Mouse (Mus musculus): Measurements from ENCODE around the gene Bcar1. TPM values are rescaled to one million over a fixed set of nuclear protein-coding genes. Genes with fewer than 3 reads are reported as not detected.

The Bcar1 gene
- polyA plus RNA-seq, 1 experiment, result 4.1 TPM

DNA sequence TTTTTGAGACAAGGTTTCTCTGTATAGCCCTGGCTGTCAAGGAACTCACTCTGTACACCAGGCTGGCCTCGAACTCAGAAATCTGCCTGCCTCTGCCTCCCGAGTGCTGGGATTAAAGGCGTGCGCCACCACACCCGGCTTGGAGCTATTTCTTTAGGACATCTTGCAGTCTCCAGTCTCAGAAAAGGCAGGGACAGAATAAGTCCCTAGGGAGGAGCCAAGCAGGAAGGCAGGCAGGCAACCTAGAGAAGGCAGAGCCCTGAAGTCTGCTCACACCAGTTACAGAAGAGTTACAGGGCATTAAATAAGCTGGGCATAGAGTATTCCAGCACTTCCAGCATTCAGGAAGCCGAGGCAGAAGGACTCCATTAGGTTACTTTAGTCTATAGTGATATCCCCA lies 18.3 kb downstream of the Bcar1 start:
- Histone ChIP-seq H3K4me1 (ENCODE audit: control insufficient read depth, insufficient read depth, low read length) (no peaks in the 10 kb centered on the region), H3K27ac (ENCODE audit: control insufficient read depth, insufficient read depth, low read depth, low read length, poor library complexity) (no peak overlapping the region), H3K4me3 (replicated peaks; ENCODE audit: control insufficient read depth, low read depth, low read length) (no peak overlapping the region)
- 71% methylated on average over 6 of the region's 6 CpGs for WGBS
- no peak for TF ChIP-seq CTCF (IDR thresholded peaks at IDR 0.05; ENCODE audit: control insufficient read depth, insufficient read depth, low read length)
- TF ChIP-seq POLR2A (IDR thresholded peaks at IDR 0.05; ENCODE audit: borderline replicate concordance, control insufficient read depth, low read depth, low read length), result no peak

DNA sequence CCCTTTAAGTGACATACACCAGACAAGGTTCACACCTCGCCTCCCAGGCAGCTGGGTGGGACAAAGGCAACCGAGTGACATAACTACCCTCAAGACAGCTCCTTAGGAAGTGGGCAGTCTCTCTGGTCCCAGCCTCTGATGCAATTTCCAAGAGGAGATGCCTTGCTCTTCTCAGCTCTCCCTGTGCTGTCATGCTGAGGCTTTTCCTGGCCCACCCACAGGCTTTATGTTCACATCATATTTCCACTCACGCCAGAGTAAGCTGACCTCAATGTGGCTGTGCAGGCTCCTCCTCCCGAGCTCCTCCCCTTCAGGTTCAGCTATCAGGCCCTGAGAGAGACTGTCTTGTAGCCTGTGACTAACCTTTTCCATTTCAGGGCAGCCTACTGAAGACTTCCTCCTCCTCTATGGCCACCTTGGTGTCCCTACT lies 23.5 kb downstream of the Bcar1 start:
- 41% methylated on average over 4 of the region's 4 CpGs for WGBS
- TF ChIP-seq POLR2A (IDR thresholded peaks at IDR 0.05; ENCODE audit: borderline replicate concordance, control insufficient read depth, low read depth, low read length), result no peak
- no peak for TF ChIP-seq CTCF (IDR thresholded peaks at IDR 0.05; ENCODE audit: control insufficient read depth, insufficient read depth, low read length)

DNA sequence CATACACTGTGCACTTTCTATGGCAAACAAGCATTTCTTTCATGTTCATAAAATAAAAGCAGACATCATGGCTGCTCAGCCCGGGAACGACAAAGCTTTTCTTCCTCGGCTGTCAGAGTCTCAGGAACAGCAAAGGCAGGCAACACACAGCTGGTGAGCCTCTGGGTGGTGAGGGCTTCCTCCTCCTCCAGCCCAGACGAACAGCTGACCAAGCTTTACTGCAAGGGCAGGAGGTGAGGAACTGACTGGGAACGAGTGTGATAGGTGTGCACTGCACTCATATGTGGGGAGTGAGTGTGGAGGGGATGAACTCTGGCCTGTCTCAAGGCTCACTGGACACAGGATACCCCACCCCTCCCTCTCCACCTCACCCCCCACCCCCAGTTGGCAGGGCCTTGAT lies 24.7 kb downstream of the Bcar1 start:
- 25% methylated on average over 5 of the region's 5 CpGs for WGBS
- Histone ChIP-seq H3K27ac (ENCODE audit: control insufficient read depth, insufficient read depth, low read depth, low read length, poor library complexity) (no peak overlapping the region), H3K4me3 (replicated peaks; ENCODE audit: control insufficient read depth, low read depth, low read length) (no peak overlapping the region), H3K4me1 (ENCODE audit: control insufficient read depth, insufficient read depth, low read length) (no peaks in the 10 kb centered on the region)
- no peak for TF ChIP-seq POLR2A (IDR thresholded peaks at IDR 0.05; ENCODE audit: borderline replicate concordance, control insufficient read depth, low read depth, low read length)
- TF ChIP-seq CTCF (IDR thresholded peaks at IDR 0.05; ENCODE audit: control insufficient read depth, insufficient read depth, low read length), result no peak

More for the DNA sequence above, 23.5 kb downstream of the Bcar1 start:
- Histone ChIP-seq H3K4me3 (replicated peaks; ENCODE audit: control insufficient read depth, low read depth, low read length) (no peak overlapping the region), H3K27ac (ENCODE audit: control insufficient read depth, insufficient read depth, low read depth, low read length, poor library complexity) (no peak overlapping the region), H3K4me1 (ENCODE audit: control insufficient read depth, insufficient read depth, low read length) (no peaks in the 10 kb centered on the region)

DNA sequence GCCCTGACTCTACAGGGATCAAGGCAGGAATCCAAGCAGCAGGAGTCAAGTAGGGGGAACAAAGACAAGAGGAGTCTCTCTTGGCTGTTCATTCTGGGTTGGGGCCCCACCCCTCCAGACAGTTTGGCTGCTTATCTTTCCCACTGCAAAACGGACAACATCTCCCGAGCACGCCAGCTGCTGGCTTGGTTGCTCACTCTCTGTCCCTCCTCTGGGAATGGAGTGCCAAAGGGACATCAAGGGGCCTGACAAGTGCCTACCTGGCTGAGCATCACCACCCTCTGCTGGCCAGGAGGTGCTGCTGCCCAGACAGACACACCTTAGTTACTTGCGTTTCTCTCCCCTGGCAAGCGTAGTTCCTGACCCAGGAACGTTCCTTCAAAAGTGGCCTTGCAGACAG lies 25.7 kb downstream of the Bcar1 start:
- Histone ChIP-seq H3K27ac (ENCODE audit: control insufficient read depth, insufficient read depth, low read depth, low read length, poor library complexity) (no peak overlapping the region), H3K4me1 (ENCODE audit: control insufficient read depth, insufficient read depth, low read length) (no peaks in the 10 kb centered on the region), H3K4me3 (replicated peaks; ENCODE audit: control insufficient read depth, low read depth, low read length) (no peak overlapping the region)
- 69% methylated on average over 6 of the region's 6 CpGs for WGBS
- TF ChIP-seq POLR2A (IDR thresholded peaks at IDR 0.05; ENCODE audit: borderline replicate concordance, control insufficient read depth, low read depth, low read length) (no peak), CTCF (IDR thresholded peaks at IDR 0.05; ENCODE audit: control insufficient read depth, insufficient read depth, low read length) (no peak)

DNA sequence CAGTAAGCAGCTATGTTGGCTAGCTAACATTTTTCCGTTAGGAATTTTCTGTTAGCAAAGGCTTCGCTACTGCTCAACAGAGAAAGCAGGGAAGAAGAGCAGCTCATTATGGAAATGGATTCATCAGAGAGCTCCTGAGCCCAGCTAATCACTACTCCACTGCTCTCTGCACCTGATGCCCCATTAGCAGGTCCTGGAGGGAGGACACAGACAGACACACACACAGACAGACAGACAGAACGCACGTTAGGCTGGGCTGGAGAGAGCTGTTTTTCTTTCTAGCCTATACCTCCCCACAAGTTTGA lies 26.2 kb downstream of the Bcar1 start:
- WGBS, result 84% methylated on average over 4 of the region's 4 CpGs

DNA sequence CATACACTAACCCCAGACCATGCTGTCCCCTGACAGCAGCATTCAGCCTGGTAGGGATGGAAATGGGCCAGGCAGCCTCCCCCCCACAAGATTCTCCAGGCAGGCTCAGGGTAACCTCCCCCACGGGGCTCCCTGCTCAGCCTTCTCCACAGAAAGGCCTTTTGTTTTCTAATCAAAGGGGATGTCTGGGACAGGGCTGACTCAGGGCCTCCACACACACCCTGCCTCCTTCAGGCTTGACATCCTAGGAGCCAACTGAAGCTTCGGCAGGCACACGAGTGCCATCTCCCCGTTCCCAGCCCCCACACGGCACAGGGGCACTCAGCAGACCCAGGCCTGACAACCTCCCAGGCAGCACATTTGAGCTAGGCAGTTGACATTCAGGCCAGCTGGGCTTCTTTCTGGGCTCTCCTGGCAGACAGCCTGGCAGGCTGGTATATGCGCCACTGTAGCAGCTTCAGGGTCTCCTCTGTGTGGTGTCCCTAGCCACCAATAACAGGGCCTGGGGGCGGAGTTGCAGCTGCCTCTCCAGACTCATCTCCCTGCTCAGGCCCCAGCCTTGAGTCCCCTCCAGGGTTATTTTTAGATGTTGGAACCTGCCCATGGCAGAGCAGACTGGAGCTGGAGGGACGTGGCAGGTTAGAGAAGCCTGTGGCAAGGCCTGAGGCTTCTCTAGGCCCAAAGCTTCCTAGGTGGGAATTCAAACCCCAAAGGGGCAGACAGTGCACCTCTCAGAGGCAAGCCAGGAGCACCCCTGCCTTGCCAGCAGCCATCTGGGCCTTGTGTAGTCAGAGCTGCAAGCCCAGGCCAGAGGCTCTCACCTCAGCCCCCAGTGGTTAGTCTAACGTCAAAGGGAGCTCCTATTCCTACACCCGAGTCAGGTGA lies 26.8 kb downstream of the Bcar1 start:
- Histone ChIP-seq H3K27ac (ENCODE audit: control insufficient read depth, insufficient read depth, low read depth, low read length, poor library complexity) (no peak overlapping the region), H3K4me1 (ENCODE audit: control insufficient read depth, insufficient read depth, low read length) (no peaks in the 10 kb centered on the region), H3K4me3 (replicated peaks; ENCODE audit: control insufficient read depth, low read depth, low read length) (no peak overlapping the region)
- TF ChIP-seq CTCF (IDR thresholded peaks at IDR 0.05; ENCODE audit: control insufficient read depth, insufficient read depth, low read length), result no peak
- no peak for TF ChIP-seq POLR2A (IDR thresholded peaks at IDR 0.05; ENCODE audit: borderline replicate concordance, control insufficient read depth, low read depth, low read length)
- WGBS, result 74% methylated on average over 10 of the region's 10 CpGs

More for the DNA sequence above, 26.2 kb downstream of the Bcar1 start:
- TF ChIP-seq POLR2A (IDR thresholded peaks at IDR 0.05; ENCODE audit: borderline replicate concordance, control insufficient read depth, low read depth, low read length), result no peak
- TF ChIP-seq CTCF (IDR thresholded peaks at IDR 0.05; ENCODE audit: control insufficient read depth, insufficient read depth, low read length), result no peak
- Histone ChIP-seq H3K4me3 (replicated peaks; ENCODE audit: control insufficient read depth, low read depth, low read length) (no peak overlapping the region), H3K27ac (ENCODE audit: control insufficient read depth, insufficient read depth, low read depth, low read length, poor library complexity) (no peak overlapping the region), H3K4me1 (ENCODE audit: control insufficient read depth, insufficient read depth, low read length) (no peaks in the 10 kb centered on the region)

DNA sequence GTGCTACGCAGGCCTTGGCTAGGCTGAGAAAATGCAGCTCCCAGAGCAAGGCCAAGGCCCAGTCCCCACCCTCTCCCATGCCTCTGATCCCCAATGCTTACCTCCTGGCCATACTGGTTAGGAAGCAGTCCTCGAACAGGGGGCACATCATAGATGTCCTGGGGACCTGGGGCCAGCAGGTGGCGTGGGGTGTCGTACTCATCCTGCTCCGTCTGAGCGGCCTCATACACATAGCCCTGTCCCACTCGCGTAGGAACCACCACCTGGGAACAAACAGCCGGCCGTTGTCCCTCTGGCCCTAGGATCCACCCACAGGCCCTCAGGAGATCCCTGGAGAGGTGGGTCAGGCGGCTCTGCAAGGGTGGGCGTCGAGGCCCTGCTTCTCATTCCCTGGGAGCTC lies 28.1 kb downstream of the Bcar1 start:
- H3K4me3 ChIP-seq (replicated peaks; ENCODE audit: control insufficient read depth, low read depth, low read length), result no peak overlapping the region
- TF ChIP-seq POLR2A (IDR thresholded peaks at IDR 0.05; ENCODE audit: borderline replicate concordance, control insufficient read depth, low read depth, low read length) (no peak), CTCF (IDR thresholded peaks at IDR 0.05; ENCODE audit: control insufficient read depth, insufficient read depth, low read length) (no peak)
- WGBS, result 87% methylated on average over 13 of the region's 13 CpGs
- H3K4me1 ChIP-seq (ENCODE audit: control insufficient read depth, insufficient read depth, low read length), result no peaks in the 10 kb centered on the region
- no peak overlapping the region for H3K27ac ChIP-seq (ENCODE audit: control insufficient read depth, insufficient read depth, low read depth, low read length, poor library complexity)

DNA sequence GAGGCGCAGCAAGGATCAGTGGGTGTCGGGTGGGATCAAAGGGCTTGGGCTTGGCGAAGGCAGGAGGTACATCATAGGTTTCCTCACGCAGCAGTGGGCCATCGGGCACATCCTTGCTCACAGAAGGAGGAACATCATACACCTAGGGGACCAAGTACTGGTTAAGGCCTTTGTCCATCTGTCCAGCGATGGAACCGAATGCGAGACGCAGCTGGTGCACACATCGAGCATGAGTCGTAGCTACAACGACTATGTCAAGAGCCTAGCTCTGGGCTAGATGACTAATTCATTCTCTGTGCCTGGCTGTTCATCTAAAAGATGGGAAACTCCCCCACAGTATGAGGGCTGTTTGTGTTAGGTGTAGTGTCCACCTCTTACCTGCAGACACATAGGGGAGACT lies 29.3 kb downstream of the Bcar1 start:
- WGBS, result 87% methylated on average over 12 of the region's 12 CpGs
- H3K4me1 ChIP-seq (ENCODE audit: control insufficient read depth, insufficient read depth, low read length), result no peaks in the 10 kb centered on the region
- H3K4me3 ChIP-seq (replicated peaks; ENCODE audit: control insufficient read depth, low read depth, low read length), result no peak overlapping the region
- no peak for TF ChIP-seq CTCF (IDR thresholded peaks at IDR 0.05; ENCODE audit: control insufficient read depth, insufficient read depth, low read length)
- TF ChIP-seq POLR2A (IDR thresholded peaks at IDR 0.05; ENCODE audit: borderline replicate concordance, control insufficient read depth, low read depth, low read length), result no peak
- no peak overlapping the region for H3K27ac ChIP-seq (ENCODE audit: control insufficient read depth, insufficient read depth, low read depth, low read length, poor library complexity)
